ENCODE assay signal across 16 mouse cellular contexts in genomic region chr19:34524646-34525045, GRCm38 (mm10). TPM values are rescaled to one million over a fixed set of nuclear protein-coding genes. Genes with fewer than 3 reads are reported as not detected.
DNase-seq lines count a peak whose midpoint lies in the region; ATAC-seq and TF ChIP-seq lines count a peak whose summit lies in the region.
"Had no signal": no experiment of that assay in that cellular context is flagged by ENCODE, and none has a peak within 500 bp of the region (broad histone marks: within the 10 kb centered on the region; RNA-seq: fewer than 3 reads in every experiment).

No protein-coding gene starts in this region.

- H3K36me3 ChIP-seq in intestine, postnatal 0 days (ENCODE audit: control insufficient read depth, insufficient read depth) = peaks cover 20% of the 10 kb centered on the region
- no peaks in the 10 kb centered on the region for H3K36me3 ChIP-seq in intestine, embryonic 15.5 days
- H3K36me3 ChIP-seq in midbrain, embryonic 11.5 days (ENCODE audit: control insufficient read depth, insufficient read depth, low read length) = no peaks in the 10 kb centered on the region
- H3K36me3 ChIP-seq in midbrain, embryonic 14.5 days (ENCODE audit: control insufficient read depth, insufficient read depth, low read length) = 0 out of 2 replicates have a peak, but pooled peaks cover 3% of the 10 kb centered on the region
- peaks cover 7% of the 10 kb centered on the region; the same call in 1 of the 2 replicates for H3K36me3 ChIP-seq in liver, embryonic 13.5 days

- no peak overlapping the region for H3K9ac ChIP-seq in intestine, postnatal 0 days (ENCODE audit: low read depth, low read length)
- H3K9ac ChIP-seq in intestine, embryonic 15.5 days = no peak overlapping the region
- H3K9ac ChIP-seq in midbrain, embryonic 11.5 days (ENCODE audit: low read length) = no peak overlapping the region
- H3K9ac ChIP-seq in midbrain, embryonic 14.5 days (replicated peaks; ENCODE audit: low read length) = no peak overlapping the region
- H3K9ac ChIP-seq in liver, embryonic 13.5 days = no peak overlapping the region
- H3K9ac ChIP-seq: hindbrain, embryonic 14.5 days; neural tube, embryonic 15.5 days; stomach, embryonic 15.5 days had no signal

- no peak overlapping the region for H3K27ac ChIP-seq in intestine, postnatal 0 days (ENCODE audit: low read depth, low read length)
- H3K27ac ChIP-seq in intestine, embryonic 15.5 days = no peak overlapping the region
- no peak overlapping the region for H3K27ac ChIP-seq in midbrain, embryonic 11.5 days (ENCODE audit: low read depth, low read length)
- H3K27ac ChIP-seq in midbrain, embryonic 14.5 days (replicated peaks; ENCODE audit: low read depth, low read length) = no peak overlapping the region
- H3K27ac ChIP-seq in liver, embryonic 13.5 days = no peak overlapping the region
- H3K27ac ChIP-seq: hindbrain, embryonic 14.5 days; layer of hippocampus, adult 2 months; neural tube, embryonic 15.5 days; stomach, embryonic 15.5 days had no signal

- 0 out of 2 replicates have a peak overlapping the region, but pooled peaks have one; percentile 2 for H3K4me3 ChIP-seq in intestine, postnatal 0 days (ENCODE audit: low read depth, low read length)
- no peak overlapping the region for H3K4me3 ChIP-seq in intestine, embryonic 15.5 days (replicated peaks)
- no peak overlapping the region for H3K4me3 ChIP-seq in midbrain, embryonic 11.5 days (ENCODE audit: low read depth, low read length)
- no peak overlapping the region for H3K4me3 ChIP-seq in midbrain, embryonic 14.5 days (replicated peaks; ENCODE audit: low read depth, low read length)
- no peak overlapping the region for H3K4me3 ChIP-seq in liver, embryonic 13.5 days (replicated peaks)
- H3K4me3 ChIP-seq: layer of hippocampus, adult 2 months; neural tube, embryonic 15.5 days; stomach, embryonic 15.5 days had no signal

- DNase-seq in embryo, embryonic 10.5 days (ENCODE audit: low spot score) = peak; percentile 18
- DNase-seq in embryo, embryonic 9.5 days (ENCODE audit: extremely low spot score) = no peak
- DNase-seq in midbrain, embryonic 11.5 days (ENCODE audit: low spot score, missing footprints) = peak; percentile 77
- DNase-seq in midbrain, embryonic 14.5 days = no peak
- no peak for DNase-seq in liver, embryonic 13.5 days
- no peak for DNase-seq in left cerebral cortex, adult 8-10 months (ENCODE audit: low spot score in 2 of 2)
- DNase-seq: cerebellum, adult 2 months; retina, postnatal 1 day had no signal

- H3K4me1 ChIP-seq in intestine, postnatal 0 days (replicated peaks; ENCODE audit: control insufficient read depth, insufficient read depth, low read length) = no peaks in the 10 kb centered on the region
- H3K4me1 ChIP-seq in intestine, embryonic 15.5 days (replicated peaks) = peaks cover 6% of the 10 kb centered on the region; the same call in 1 of the 2 replicates
- peaks cover 3% of the 10 kb centered on the region; the same call in 1 of the 2 replicates for H3K4me1 ChIP-seq in midbrain, embryonic 11.5 days (ENCODE audit: control insufficient read depth, insufficient read depth, low read length)
- H3K4me1 ChIP-seq in midbrain, embryonic 14.5 days (ENCODE audit: control insufficient read depth, insufficient read depth, low read length) = peaks cover 9% of the 10 kb centered on the region
- H3K4me1 ChIP-seq in liver, embryonic 13.5 days (replicated peaks) = peaks cover 22% of the 10 kb centered on the region

- 47% methylated on average over 9 of the region's 9 CpGs for WGBS in intestine, postnatal 0 days
- 39% methylated on average over 9 of the region's 9 CpGs for WGBS in intestine, embryonic 15.5 days
- WGBS in midbrain, embryonic 11.5 days = 82% methylated on average over 9 of the region's 9 CpGs
- WGBS in midbrain, embryonic 14.5 days = 84% methylated on average over 9 of the region's 9 CpGs
- 62% methylated on average over 9 of the region's 9 CpGs for WGBS in liver, embryonic 13.5 days (ENCODE audit: insufficient replicate concordance)

- H3K9me3 ChIP-seq in intestine, postnatal 0 days (ENCODE audit: control insufficient read depth) = no peaks in the 10 kb centered on the region
- no peaks in the 10 kb centered on the region for H3K9me3 ChIP-seq in intestine, embryonic 15.5 days
- no peaks in the 10 kb centered on the region for H3K9me3 ChIP-seq in midbrain, embryonic 11.5 days (ENCODE audit: control insufficient read depth, low read length)
- no peaks in the 10 kb centered on the region for H3K9me3 ChIP-seq in midbrain, embryonic 14.5 days (ENCODE audit: control insufficient read depth, low read length)
- no peaks in the 10 kb centered on the region for H3K9me3 ChIP-seq in liver, embryonic 13.5 days (replicated peaks)
- H3K9me3 ChIP-seq: neural tube, embryonic 15.5 days; stomach, embryonic 15.5 days had no signal

- peak overlapping the region; percentile 70 for H3K4me2 ChIP-seq in intestine, postnatal 0 days (replicated peaks; ENCODE audit: low read depth)
- no peak overlapping the region; the same call in 1 of the 2 replicates for H3K4me2 ChIP-seq in intestine, embryonic 15.5 days (replicated peaks)
- H3K4me2 ChIP-seq in midbrain, embryonic 11.5 days = no peak overlapping the region
- H3K4me2 ChIP-seq in midbrain, embryonic 14.5 days (ENCODE audit: low read length) = no peak overlapping the region
- peak overlapping the region; percentile 23; the same call in 1 of the 2 replicates for H3K4me2 ChIP-seq in liver, embryonic 13.5 days
- H3K4me2 ChIP-seq: hindbrain, embryonic 14.5 days; neural tube, embryonic 15.5 days; stomach, embryonic 15.5 days had no signal

- ATAC-seq in intestine, postnatal 0 days = no peak
- no peak for ATAC-seq in intestine, embryonic 15.5 days
- ATAC-seq in midbrain, embryonic 11.5 days (ENCODE audit: low FRiP score) = no peak
- no peak for ATAC-seq in midbrain, embryonic 14.5 days (ENCODE audit: low FRiP score, low TSS enrichment)
- no peak for ATAC-seq in liver, embryonic 13.5 days (ENCODE audit: low read depth)

- TF ChIP-seq CTCF in intestine, postnatal 0 days (IDR thresholded peaks at IDR 0.05; ENCODE audit: low read depth) = no peak

- H3K27me3 ChIP-seq in intestine, postnatal 0 days (replicated peaks; ENCODE audit: control insufficient read depth, insufficient read depth, low read length) = no peaks in the 10 kb centered on the region
- H3K27me3 ChIP-seq in intestine, embryonic 15.5 days (replicated peaks) = no peaks in the 10 kb centered on the region
- no peaks in the 10 kb centered on the region for H3K27me3 ChIP-seq in midbrain, embryonic 11.5 days (ENCODE audit: control insufficient read depth, insufficient read depth, low read length)
- no peaks in the 10 kb centered on the region for H3K27me3 ChIP-seq in midbrain, embryonic 14.5 days (ENCODE audit: control insufficient read depth, insufficient read depth, low read length)
- no peaks in the 10 kb centered on the region for H3K27me3 ChIP-seq in liver, embryonic 13.5 days
- H3K27me3 ChIP-seq: neural tube, embryonic 15.5 days; stomach, embryonic 15.5 days had no signal

RNA-seq across cellular contexts. Expression of gene Lipa, which starts 2.6 kb away (rescaled TPM):
- polyA plus RNA-seq in intestine, postnatal 0 days (2015; fragmentation: Nextera tagmentation; extraction: Ambion mirVana) = 191 and 206 TPM in 2 replicates
- 30.7 and 34.9 TPM in 2 replicates for polyA plus RNA-seq in intestine, embryonic 15.5 days (2015; fragmentation: Nextera tagmentation; extraction: Ambion mirVana)
- polyA plus RNA-seq in midbrain, embryonic 11.5 days (2014; fragmentation: Nextera tagmentation; extraction: Ambion mirVana) = 28.7 and 31.4 TPM in 2 replicates
- 15.2 and 24.8 TPM in 2 replicates for polyA plus RNA-seq in midbrain, embryonic 14.5 days (2014; fragmentation: Nextera tagmentation; extraction: Ambion mirVana)
- 34.1 and 45.0 TPM in 2 replicates for polyA plus RNA-seq in liver, embryonic 13.5 days (2015; fragmentation: Nextera tagmentation; extraction: Ambion mirVana)
- total RNA-seq in left cerebral cortex, adult 8-10 months (2022) = 10 to 100 TPM; 15.7 to 21.3 (median 17.4) TPM

RNA-seq across cellular contexts. Expression of gene Ifit2, which starts 25.8 kb away (rescaled TPM):
- 13.1 and 15.1 TPM in 2 replicates for polyA plus RNA-seq in intestine, postnatal 0 days (2015; fragmentation: Nextera tagmentation; extraction: Ambion mirVana)
- polyA plus RNA-seq in intestine, embryonic 15.5 days (2015; fragmentation: Nextera tagmentation; extraction: Ambion mirVana) = 6.3 and 6.7 TPM in 2 replicates
- polyA plus RNA-seq in midbrain, embryonic 11.5 days (2014; fragmentation: Nextera tagmentation; extraction: Ambion mirVana) = 4.7 and 5.0 TPM in 2 replicates
- 3.1 and 7.9 TPM in 2 replicates for polyA plus RNA-seq in midbrain, embryonic 14.5 days (2014; fragmentation: Nextera tagmentation; extraction: Ambion mirVana)
- polyA plus RNA-seq in liver, embryonic 13.5 days (2015; fragmentation: Nextera tagmentation; extraction: Ambion mirVana) = 3.0 and 3.8 TPM in 2 replicates
- 1 to 10 TPM; 7.1 to 9.4 (median 7.2) TPM for total RNA-seq in left cerebral cortex, adult 8-10 months (2022)

RNA-seq across cellular contexts. Expression of gene Ch25h, which starts 49.7 kb away (rescaled TPM):
- 3.2 and 3.5 TPM in 2 replicates for polyA plus RNA-seq in intestine, postnatal 0 days (2015; fragmentation: Nextera tagmentation; extraction: Ambion mirVana)
- polyA plus RNA-seq in intestine, embryonic 15.5 days (2015; fragmentation: Nextera tagmentation; extraction: Ambion mirVana) = 3.2 and 4.2 TPM in 2 replicates
- 0.61 and 0.66 TPM in 2 replicates for polyA plus RNA-seq in midbrain, embryonic 11.5 days (2014; fragmentation: Nextera tagmentation; extraction: Ambion mirVana)
- polyA plus RNA-seq in midbrain, embryonic 14.5 days (2014; fragmentation: Nextera tagmentation; extraction: Ambion mirVana) = 0.16 and 0.25 TPM in 2 replicates
- 0.21 and 0.56 TPM in 2 replicates for polyA plus RNA-seq in liver, embryonic 13.5 days (2015; fragmentation: Nextera tagmentation; extraction: Ambion mirVana)
- total RNA-seq in left cerebral cortex, adult 8-10 months (2022) = 1 to 10 TPM in 2 of 4 experiments, under 1 TPM in 1, not detected in 1; 0.35 to 1.6 (median 1.2) TPM
- total RNA-seq: granulocyte monocyte progenitor cell, adult 5-6 weeks; megakaryocyte, adult 5-6 weeks had no signal

RNA-seq across cellular contexts. Expression of gene Ifit3, which starts 58.7 kb away (rescaled TPM):
- polyA plus RNA-seq in intestine, postnatal 0 days (2015; fragmentation: Nextera tagmentation; extraction: Ambion mirVana) = 43.5 and 50.2 TPM in 2 replicates
- polyA plus RNA-seq in intestine, embryonic 15.5 days (2015; fragmentation: Nextera tagmentation; extraction: Ambion mirVana) = 0.81 and 1.5 TPM in 2 replicates
- 0.50 and 0.78 TPM in 2 replicates for polyA plus RNA-seq in midbrain, embryonic 11.5 days (2014; fragmentation: Nextera tagmentation; extraction: Ambion mirVana)
- 0.15 and 8.8 TPM in 2 replicates for polyA plus RNA-seq in midbrain, embryonic 14.5 days (2014; fragmentation: Nextera tagmentation; extraction: Ambion mirVana)
- polyA plus RNA-seq in liver, embryonic 13.5 days (2015; fragmentation: Nextera tagmentation; extraction: Ambion mirVana) = 1.7 and 2.0 TPM in 2 replicates
- 10 to 100 TPM in 2 of 4 experiments, 1 to 10 TPM in 2; 6.7 to 15.3 (median 10.6) TPM for total RNA-seq in left cerebral cortex, adult 8-10 months (2022)

Comparison
In these comparisons a context has a peak if more than half of its experiments do, and no peak if none do; other contexts are left out.
1. DNase-seq: peak in embryo, embryonic 10.5 days (single experiment) and midbrain, embryonic 11.5 days (single experiment); none in embryo, embryonic 9.5 days (single experiment), midbrain, embryonic 14.5 days (single experiment), liver, embryonic 13.5 days (single experiment) and left cerebral cortex, adult 8-10 months (0 of 2).
2. H3K4me2 ChIP-seq: peak in intestine, postnatal 0 days (single experiment) and liver, embryonic 13.5 days (single experiment); none in intestine, embryonic 15.5 days (single experiment), midbrain, embryonic 11.5 days (single experiment) and midbrain, embryonic 14.5 days (single experiment).